Mouse (Mus musculus): ENCODE data around the gene Zfp420.

GRCm38 (mm10) chr7:29917371-29918061 lies 57.7 kb downstream of the Zfp420 start:
- TF ChIP-seq POLR2A (IDR thresholded peaks at IDR 0.05; ENCODE audit: borderline replicate concordance, low read depth, low read length) (no peak), CTCF (IDR thresholded peaks at IDR 0.05; ENCODE audit: low read depth, low read length) (no peak)

All from bone marrow macrophage, adult 2 months (primary cell).